Mouse (Mus musculus): ENCODE data around the gene Smc3.
"Not testable (repeated sequence)": the region's sequence is repeated elsewhere in the genome, so short reads cannot be mapped to it uniquely, and the experiment has no call there.

Smc3 gene

DNA sequence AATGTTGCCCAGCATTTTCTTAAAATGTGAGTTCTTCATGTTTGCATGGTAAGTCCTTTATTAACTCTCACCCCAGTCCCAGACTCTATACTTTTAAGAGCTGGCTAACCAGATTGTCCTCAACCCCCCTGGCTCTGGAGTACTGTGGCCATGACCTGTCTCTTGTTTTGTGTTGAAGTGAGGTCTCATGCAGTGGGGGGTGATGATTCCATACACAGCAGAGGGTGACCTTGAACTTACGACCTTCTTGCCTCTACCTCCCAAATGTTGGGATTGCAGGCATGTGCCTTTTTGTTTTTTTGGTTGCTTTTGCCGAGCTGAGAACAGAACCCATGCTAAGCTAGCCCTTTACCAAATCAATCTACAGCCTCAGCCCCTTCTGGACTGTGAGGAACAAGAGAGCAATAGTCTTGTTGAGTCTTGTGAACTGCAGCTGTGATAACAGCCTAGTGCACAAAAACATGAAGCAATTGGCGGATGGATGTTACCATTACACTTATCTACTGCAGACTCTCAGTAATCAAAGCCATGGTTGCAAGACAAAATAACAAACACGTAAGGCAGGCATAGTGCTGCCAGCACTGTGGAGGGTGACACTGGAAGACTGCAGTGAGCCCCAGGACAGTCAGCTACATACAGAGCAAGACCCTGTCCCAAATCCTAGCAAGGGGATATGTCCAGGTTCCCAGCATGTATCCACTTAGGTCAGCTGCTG lies 24.7 kb upstream of the Smc3 start:
- DNase-seq (ENCODE audit: inconsistent age in 2 of 2, low spot score in 1 of 2): peak in 1 of 2 experiments; percentile 54

DNA sequence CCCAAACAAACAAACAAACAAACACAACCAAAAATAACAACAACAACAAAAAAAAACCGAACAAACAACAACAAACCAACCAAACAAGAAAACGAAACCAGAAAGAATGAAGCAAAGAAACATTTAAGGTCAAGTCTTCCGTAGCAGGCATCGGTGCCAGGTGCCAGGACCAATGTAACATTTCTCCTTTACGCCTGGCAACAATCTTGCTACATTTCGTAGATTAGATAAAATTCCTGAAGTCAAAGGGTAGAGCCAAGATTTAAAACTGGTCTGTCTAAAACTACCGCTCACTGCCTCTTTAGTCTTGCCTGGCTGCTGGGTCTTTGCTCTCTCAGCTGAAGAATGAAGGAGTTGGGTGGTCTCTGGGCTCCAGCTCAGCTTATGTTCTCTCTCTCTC lies 24.1 kb upstream of the Smc3 start:
- DNase-seq (ENCODE audit: inconsistent age in 2 of 2, low spot score in 1 of 2): no peak

DNA sequence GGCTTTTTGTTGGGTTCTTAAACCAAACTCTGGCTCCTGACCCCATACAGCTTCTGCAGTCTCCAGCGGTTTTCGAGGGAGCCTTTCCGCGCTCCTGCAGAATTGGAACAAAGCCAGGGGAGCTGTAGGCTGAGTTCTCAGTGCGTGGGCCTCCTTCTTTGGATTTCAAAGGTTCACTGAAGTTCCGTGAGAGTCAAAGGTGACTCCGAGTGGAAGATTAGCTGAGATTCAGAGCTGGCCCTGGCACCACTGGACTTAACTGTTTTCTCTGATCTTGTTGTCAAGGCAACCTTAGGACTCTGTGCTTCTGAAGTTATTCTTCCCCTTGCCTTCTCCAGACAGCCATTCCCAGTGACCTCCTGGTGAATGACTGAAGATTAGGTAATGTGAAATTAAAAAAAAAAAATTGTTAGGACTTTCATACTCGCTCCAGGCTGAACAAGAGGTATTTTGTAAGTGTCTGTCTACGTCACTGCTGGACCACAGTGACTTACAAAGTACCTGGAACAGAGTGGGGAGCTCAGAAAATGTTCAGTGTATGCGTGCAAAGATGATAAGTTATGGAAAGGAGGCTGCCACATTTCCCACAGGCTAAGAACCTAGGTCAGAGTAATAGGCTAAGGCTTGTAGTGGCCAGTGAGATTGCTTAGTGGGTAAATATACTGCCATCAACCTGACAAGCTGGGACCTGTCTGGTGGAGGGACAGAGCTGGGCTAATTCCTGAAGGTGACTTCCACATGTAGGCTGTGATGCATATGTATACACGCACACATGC lies 23.0 kb upstream of the Smc3 start:
- DNase-seq (ENCODE audit: inconsistent age in 2 of 2, low spot score in 1 of 2): peak; percentile 40 to 79

DNA sequence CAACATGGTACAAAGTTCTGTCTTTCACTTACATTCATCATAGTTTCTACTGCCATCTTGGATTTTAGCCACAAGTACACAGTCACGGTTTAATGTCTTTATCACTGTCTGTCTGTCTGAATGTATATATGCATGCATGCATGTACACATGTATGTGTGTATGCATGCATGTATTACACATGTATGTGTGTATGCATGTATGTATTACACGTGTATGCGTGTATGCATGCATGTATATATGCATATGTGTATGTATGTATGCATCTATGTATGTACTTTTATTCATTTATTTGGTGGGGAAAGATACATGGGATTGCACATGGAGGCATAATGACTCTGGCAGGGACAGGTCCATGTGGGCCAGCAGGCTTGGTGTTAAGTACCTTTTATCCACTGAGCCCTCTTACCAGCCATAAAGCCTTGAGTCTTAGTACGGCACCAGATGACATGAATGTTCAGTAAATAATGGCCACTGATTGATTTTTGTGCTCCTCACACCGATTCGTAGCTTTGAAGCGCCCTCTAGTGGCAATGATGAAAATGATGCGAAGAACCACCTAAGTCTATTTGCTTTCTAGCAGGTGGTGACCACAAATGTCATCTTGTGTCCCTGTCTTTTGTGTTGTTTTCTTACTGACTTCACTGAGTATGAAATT lies 21.5 kb upstream of the Smc3 start:
- peak; percentile 63 to 91 for DNase-seq (ENCODE audit: inconsistent age in 2 of 2, low spot score in 1 of 2)

DNA sequence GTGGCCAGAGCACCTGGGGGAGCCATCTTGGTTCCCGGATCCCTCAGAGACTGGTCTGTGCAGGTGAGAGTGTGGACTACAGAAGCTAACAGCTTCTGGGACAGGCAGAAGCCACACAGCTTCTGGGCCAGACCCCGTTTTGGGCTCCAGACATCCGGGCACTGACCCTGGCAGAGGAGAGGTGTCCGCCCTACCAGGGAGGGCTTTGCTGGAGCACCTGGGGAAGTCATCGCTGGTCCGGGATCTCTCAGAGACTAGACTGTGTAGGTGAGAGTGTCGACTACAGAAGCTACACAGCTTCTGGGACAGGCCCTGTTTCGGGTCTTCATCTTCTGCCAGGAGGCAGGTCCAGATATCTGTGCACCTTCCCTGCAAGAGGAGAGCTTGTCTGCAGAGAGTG lies 19.9 kb upstream of the Smc3 start:
- DNase-seq (ENCODE audit: inconsistent age in 2 of 2, low spot score in 1 of 2): not testable (repeated sequence)

DNA sequence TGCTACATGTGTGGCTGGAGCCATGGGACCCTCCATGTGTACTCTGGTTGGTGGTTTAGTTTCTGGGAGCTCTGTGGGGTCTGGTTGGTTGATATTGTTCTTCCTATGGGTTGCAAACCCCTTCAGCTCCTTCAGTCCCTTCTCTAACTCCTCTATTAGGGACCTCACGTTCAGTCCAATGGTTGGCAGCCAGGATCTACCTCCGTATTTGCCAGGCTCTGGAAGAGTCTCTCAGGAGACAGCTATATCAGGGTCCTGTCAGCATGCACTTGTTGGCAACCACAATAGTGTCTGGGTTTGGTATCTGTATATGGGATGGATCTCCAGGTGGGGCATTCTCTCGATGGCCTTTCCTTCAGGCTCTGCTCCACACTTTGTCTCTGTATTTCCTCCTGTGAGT lies 12.5 kb upstream of the Smc3 start:
- not testable (repeated sequence) for DNase-seq (ENCODE audit: inconsistent age in 2 of 2, low spot score in 1 of 2)

DNA sequence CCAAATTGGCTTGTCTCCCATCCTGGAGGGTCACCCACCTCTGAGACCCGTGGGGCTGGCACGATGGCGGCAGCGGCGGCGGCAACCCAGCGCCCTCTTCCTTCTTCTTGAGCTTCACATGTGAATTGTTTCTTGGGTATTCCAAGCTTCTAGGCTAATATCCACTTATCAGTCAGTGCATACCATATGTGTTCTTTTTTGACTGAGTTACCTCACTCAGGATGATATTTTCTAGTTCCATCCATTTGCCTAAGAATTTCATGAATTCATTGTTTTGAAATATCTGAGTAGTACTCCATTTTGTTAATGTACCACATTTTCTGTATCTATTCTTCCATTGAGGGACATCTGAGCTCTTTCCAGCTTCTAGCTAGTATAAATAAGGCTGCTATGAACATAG lies 11.2 kb upstream of the Smc3 start, which contains the start of gene Nutf2-ps1:
Nutf2-ps1 (minus strand) TSS at position 101 of the 400 bp plus-strand sequence.
- not testable (repeated sequence) for DNase-seq (ENCODE audit: inconsistent age in 2 of 2, low spot score in 1 of 2)

DNA sequence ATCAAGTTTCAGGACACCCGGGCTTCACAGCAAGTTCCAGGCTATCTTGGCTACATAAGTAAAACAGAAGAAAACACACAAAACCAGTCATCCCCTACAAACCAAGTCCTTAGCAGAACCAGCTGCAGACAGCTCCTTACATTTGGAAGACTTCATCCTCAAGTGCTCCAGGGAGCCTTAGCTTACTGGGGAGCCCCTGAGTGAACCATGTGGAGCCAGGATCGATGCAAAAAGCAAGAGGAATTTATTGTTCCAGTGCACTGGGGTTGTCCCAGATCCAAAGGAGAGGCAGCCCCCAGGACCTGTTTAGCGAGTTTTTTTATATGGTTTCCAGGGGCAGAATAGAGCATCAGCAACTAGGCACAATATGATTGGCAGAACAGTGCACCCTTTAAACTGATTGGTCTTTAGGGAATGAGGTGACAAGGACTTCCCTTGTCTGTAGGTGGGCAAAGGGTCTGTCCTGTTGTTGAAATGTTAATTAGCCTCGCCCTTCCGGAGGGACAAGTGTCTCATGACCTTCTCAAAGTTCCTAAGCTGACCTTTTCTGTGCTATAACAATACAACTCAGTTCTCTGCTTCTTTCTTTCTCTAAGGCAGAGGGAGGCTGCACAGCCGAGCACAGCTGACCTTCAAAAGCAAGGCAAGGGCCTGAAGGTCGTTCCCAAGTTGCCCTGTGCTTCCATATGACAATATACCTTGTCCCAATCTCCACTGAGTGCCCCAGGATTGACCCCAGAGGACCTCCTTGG lies 3.3 kb upstream of the Smc3 start:
- no peak for DNase-seq (ENCODE audit: inconsistent age in 2 of 2, low spot score in 1 of 2)

DNA sequence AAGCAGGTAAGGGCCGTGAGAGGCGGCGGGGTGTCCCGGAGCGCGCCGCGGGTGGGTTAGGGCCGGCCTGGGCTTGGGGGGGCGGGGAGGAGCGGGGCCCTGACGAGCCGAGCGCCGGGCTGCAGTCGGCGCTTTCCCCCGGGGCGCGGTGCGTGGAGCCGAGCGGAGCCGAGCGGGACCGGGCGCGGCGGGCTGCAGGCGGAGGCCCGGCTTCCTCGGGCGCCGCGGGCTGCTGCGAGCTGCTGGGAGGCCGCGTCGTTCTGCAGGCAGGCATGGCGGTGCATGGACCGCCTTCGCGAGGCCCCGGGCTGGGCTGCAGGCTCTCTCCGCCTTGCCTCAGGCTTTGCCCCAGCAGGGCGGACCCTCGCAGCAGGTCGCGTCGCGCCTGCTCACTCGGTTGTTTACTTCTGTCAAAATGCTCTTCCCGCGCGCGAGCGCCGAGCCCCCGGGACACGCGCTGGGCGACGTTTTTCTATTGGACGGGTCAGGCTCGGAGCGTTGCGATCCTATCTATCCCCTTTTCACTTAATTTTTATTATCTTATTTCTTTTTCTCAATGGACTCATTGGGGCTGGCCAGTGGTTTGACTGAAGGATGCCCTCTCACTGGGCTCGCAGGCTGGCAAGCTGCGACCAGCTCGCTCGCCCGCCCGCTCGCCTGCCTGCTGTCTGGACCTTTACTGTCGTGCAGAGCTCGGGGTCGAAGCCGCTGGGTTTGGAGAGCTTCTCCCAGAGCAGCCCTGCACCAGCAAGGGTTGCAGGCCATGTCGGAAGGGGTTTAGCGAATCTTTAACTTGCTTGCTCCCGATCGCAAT lies 558 bp downstream of the Smc3 start:
- DNase-seq (ENCODE audit: inconsistent age in 2 of 2, low spot score in 1 of 2): peak; percentile 61 to 83

DNA sequence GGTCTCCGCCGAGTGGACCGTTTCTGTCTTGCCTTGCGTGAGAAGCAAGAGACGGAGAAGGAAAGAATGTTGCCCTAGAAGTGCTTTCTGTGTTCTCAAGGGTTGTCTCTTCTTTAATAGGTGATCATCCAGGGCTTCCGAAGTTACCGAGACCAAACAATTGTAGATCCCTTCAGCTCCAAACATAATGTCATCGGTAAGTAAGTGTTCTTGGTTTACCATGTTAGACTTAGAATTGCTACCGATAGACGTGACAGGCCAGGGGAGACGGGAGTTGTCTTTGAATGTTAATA lies 1.1 kb downstream of the Smc3 start:
- DNase-seq (ENCODE audit: inconsistent age in 2 of 2, low spot score in 1 of 2): no peak

DNA sequence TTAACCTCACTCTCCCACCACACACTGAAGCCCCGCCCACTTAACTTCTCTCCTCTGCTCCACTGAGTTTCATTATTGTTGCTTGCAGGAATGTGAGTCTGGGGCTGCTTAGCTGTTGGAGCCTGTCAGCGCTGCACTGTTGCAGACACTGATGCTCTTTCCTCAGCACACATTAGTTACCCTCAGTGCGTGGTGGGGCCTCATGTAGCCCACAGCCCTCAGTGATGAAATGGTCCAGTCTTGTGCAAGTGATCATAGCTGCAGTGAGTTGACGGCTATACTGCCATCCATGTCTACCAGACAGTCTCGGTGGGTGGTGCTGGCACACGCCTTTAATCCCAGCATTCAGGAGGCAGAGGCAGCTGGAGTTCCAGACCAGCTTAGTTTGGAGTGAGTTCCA lies 8.7 kb downstream of the Smc3 start:
- no peak for DNase-seq (ENCODE audit: inconsistent age in 2 of 2, low spot score in 1 of 2)

DNA sequence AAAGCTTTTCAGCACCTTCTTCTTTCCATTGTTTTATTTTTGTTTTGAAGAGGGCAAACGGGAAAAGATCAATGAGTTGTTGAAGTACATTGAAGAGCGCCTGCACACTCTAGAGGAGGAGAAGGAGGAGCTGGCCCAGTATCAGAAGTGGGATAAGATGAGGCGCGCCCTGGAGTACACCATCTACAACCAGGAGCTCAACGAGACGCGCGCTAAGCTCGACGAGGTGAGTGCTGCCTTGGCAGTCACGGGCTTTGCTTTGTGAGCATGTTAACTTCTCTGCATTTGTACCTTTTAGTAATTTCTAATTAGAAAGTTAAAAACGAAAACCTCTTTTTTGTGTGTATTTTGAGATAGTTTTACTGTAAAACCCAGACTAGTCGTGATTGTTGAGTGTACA lies 21.5 kb downstream of the Smc3 start:
- DNase-seq (ENCODE audit: inconsistent age in 2 of 2, low spot score in 1 of 2): no peak

DNA sequence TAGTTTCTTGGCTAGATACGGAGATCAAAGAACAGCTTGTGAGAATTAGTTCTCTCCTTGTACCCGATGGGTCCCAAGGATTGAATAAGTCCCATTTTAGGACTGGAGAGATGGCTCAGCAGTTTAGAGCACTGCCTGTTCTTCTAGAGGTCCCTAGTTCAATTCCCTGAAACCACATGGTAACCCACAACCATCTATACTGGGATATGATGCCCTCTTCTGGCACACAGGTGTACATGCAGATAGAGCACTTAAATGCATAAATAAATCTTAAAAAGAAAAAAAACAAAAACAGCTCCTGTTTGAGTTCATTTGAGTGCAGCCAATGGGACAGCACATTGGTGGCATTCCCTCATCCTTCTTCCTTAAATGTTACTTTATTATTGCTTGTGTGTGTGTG lies 37.8 kb downstream of the Smc3 start:
- DNase-seq (ENCODE audit: inconsistent age in 2 of 2, low spot score in 1 of 2): no peak

DNA sequence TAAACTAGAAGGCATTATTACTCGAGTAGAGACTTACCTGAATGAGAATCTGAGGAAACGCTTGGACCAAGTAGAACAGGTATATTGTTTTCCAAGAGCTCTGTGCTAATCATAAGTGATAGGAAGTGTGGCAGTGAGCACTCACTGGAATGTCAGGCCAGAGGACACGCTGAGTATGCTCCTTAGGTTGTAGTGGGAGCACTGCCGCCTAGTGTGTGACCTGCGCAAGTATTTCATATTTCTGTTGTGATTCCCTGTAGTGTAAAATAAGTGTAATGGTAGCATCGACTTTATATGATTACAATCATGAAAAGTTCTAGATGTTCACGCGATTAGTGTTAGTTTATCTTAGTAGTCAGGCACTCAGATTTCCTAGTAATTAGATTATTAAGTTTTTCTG lies 38.5 kb downstream of the Smc3 start:
- no peak for DNase-seq (ENCODE audit: inconsistent age in 2 of 2, low spot score in 1 of 2)

DNA sequence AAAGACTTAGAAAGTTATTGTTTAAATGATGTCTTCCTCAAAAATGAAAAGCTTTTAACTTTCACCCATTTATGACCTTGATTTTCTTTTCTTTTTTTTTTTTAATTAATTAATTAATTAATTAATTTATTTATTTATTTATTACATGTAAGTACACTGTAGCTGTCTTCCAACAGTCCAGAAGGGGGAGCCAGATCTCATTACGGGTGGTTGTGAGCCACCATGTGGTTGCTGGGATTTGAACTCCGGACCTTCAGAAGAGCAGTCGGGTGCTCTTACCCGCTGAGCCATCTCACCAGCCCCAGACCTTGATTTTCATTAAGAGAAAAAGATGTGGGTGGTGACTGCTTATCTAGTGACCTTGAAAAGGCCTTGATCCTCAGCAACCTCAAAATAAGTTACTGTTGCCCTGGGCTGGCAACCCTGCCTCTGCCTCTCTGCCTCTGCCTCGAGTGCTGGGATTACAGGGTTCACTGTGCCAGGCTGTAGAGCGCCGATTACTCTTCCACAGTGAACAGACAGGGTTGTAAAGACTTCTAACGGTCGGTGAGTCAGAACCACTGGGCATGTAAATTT lies 43.9 kb downstream of the Smc3 start:
- peak; percentile 43 to 76 for DNase-seq (ENCODE audit: inconsistent age in 2 of 2, low spot score in 1 of 2)

DNA sequence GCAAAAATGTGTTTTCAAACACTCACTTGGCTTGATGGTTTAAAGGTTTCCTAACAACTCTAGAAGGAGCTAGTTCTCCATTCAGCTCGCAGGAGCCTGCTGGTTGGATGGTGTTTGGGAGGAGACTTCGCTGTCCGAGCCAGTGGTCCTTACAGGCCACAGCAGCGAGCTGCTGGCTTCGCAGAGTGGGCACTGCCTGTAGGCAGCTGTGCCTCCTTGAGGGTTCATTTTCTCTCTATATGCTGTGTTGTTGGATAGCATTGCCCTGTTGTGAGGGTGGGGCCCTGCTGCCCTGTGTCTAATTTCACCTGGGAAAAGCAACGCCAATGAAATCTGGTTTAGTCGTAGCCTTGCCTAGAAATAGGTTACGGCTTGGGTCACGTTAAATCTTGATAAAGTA lies 47.1 kb downstream of the Smc3 start:
- no peak for DNase-seq (ENCODE audit: inconsistent age in 2 of 2, low spot score in 1 of 2)

DNA sequence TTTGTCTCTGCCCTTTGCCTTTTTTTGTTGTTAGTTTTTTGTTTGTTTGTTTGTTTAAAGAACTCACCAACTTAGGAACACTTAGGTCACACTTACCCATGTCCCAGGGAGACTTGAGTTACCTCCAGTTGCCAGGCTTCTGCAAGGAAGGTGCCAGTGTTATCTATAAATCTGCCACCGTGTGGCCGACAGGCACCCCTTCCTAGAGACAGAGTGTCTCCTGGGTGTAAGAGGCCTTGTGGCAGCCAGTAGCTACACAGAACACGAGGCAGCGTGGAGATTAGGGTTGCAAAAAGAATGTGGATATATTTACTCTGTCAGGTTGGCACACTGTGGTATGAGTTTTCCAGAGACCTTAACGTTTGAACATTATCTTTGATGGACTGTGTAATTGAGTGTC lies 47.9 kb downstream of the Smc3 start:
- no peak for DNase-seq (ENCODE audit: inconsistent age in 2 of 2, low spot score in 1 of 2)

DNA sequence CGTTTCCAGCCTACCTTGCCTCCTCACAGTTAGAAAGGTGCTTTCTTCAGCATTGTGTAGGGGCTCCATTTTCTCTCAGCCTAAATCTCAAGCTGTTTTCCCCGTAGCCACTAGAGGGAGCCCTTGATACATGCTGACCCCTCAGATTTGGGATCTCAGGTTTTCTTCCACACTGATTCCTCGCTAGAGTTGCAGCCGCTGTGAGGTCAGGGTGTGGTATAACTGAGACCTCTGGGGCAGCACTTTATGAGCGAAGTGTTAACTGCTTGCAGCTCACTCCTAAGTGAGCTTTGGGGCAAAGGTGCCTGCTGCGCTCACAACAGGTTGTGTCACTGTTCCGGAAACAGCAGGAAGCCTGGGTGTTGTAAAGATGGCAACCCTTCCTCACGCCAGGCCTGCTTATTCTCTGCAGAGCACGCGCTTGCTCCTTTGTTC lies 48.6 kb downstream of the Smc3 start:
- peak; percentile 52 to 89 for DNase-seq (ENCODE audit: inconsistent age in 2 of 2, low spot score in 1 of 2)

DNA sequence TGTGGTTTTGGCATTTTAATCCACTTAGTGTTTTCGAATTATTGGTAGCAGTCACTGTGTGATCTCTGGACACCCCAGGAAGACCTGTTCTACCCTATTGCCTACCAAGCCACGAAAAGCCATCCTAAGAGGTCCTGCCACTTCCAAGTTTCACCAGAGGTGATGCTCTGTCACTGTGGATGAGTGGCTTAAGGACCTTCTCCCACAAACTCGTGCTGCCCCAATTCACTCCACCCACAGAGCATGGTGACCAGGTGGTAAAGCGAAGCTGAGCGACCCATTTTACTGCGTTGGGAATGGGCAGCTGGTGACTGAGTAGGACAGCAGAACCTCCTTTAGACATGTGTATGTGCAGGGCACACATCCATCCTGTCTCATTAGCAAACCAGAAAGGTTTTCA lies 49.2 kb downstream of the Smc3 start:
- peak in 1 of 2 experiments; percentile 24 for DNase-seq (ENCODE audit: inconsistent age in 2 of 2, low spot score in 1 of 2)

DNA sequence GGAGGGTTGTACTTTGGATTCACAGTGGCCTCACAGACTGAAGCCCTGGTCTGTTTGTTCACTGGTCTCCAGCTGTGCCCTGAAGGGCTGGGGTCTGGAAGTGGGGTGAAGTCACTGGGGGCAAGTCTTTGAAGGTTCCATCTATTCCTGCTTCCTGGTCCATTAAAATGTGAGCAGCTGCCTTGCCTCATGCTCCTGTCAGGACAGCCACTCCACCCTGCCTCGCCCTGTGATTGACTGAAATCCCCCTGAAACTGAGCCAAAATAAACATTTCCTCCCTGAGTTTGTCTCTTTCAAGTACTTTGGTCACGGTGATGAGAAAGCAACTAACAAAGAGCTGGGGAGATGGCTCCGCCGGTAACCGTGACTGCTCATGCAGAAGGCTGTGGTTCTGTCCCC lies 49.6 kb downstream of the Smc3 start:
- DNase-seq (ENCODE audit: inconsistent age in 2 of 2, low spot score in 1 of 2): peak in 1 of 2 experiments; percentile 46

Measured in adrenal gland, adult (tissue).